Mouse (Mus musculus) neural tube, embryonic 15.5 days (tissue): ENCODE results near the gene Aip. TPM values are rescaled to one million over a fixed set of nuclear protein-coding genes. Genes with fewer than 3 reads are reported as not detected.

Experiments used
- ATAC-seq: fragments of 200-750 bp; cut with Nextera tagmentation; 2 replicates; pipeline ENCODE4 v1.8.0; 2017; ENCODE audit warnings: mild to moderate bottlenecking, moderate TSS enrichment, moderate library complexity; ENCODE audit not compliant: low FRiP score
- H3K27ac ChIP-seq: fragments of 300-500 bp; sonication (generic); replicated peaks from 2 replicates; pipeline ENCODE4 v1.5.1; 2015; ENCODE audit warnings: mild to moderate bottlenecking, inconsistent platforms
- H3K27me3 ChIP-seq: fragments of 300-500 bp; sonication (generic); replicated peaks from 2 replicates; pipeline ENCODE4 v1.6.1; 2015; ENCODE audit warnings: inconsistent platforms
- H3K36me3 ChIP-seq: fragments of 300-500 bp; sonication (generic); 2 replicates; pipeline ENCODE4 v1.6.1; 2015; ENCODE audit warnings: inconsistent platforms
- H3K4me1 ChIP-seq: fragments of 300-500 bp; sonication (generic); 2 replicates; pipeline ENCODE4 v1.6.1; 2015; ENCODE audit warnings: inconsistent platforms
- H3K4me2 ChIP-seq: fragments of 300-500 bp; sonication (generic); 2 replicates; pipeline ENCODE4 v1.6.1; 2015; ENCODE audit warnings: inconsistent platforms, mild to moderate bottlenecking, moderate library complexity
- H3K4me3 ChIP-seq: fragments of 300-500 bp; sonication (generic); replicated peaks from 2 replicates; pipeline ENCODE4 v1.5.1; 2015; ENCODE audit warnings: mild to moderate bottlenecking, inconsistent platforms
- H3K9ac ChIP-seq: fragments of 300-500 bp; sonication (generic); replicated peaks from 2 replicates; pipeline ENCODE4 v1.6.1; 2015; ENCODE audit warnings: mild to moderate bottlenecking, inconsistent platforms
- H3K9me3 ChIP-seq: fragments of 300-500 bp; sonication (generic); replicated peaks from 2 replicates; pipeline ENCODE4 v1.6.1; 2016; ENCODE audit warnings: inconsistent platforms
- WGBS: fragments of 180-500 bp; shearing (Covaris S2); methylation state at CpG from one replicate; pipeline ENCODE4 v1.1.7; 2015; ENCODE audit warnings: mixed read lengths; 5-methylcytosine and 5-hydroxymethylcytosine counted together
- polyA plus RNA-seq: library from polyadenylated mRNA; unstranded; fragments of >200 nt; fragmentation: Nextera tagmentation; extraction: Ambion mirVana; gene quantifications from 2 replicates; pipeline ENCODE4 v1.2.1, GENCODE M21; 2015

Aip gene
- polyA plus RNA-seq, 1 experiment from 2014 or later: 105 TPM

DNA sequence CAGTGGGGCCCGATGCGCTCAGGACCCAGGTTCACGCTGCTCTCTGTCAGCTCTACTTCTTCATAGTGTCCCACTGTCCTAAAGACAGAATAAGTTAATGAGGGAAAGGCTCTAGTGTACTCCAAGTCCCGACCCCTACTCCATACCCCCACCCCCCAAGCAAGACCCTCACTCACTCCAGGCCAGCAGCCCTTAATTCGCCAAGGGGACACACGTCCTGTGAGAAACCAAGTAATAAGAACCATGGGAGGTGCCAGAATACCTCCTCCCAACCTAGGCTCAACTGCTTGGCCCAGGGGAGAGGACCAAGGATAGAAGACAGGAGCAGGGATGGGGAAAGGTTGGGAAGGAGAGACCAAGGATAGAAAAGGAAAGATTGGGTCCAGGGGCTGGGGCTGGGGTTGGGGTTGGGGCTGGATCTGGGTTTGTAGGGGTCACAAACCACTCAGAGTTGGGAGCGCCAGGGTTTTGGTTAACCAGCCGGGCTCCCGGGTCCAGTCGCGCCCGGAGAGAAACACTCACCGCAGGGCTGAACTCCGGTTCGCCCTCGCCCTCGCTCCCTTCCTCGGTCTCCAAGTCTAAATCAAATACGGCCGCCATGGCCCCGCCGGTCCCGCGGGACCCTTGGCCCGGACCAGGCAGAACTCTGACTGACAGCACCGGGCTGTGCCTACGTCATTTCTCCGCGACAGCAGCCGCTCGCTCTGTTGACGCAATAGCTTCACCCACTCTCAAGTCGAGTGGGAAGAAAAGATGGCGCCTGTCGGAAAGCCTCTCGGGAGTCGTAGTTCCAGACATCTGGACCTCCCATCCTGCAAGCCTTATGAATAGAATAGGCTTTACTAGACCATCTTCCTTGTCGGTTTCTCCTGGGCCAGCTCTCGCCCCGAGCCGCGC lies 37.2 kb upstream of the Aip start, which contains the start of gene Rps6kb2:
TSS of gene Rps6kb2 (minus strand) at position 709 of the 897 bp plus-strand sequence.
- Histone ChIP-seq H3K4me3 (peak within 1 kb of the TSS; percentile 59), H3K27ac (peak within 1 kb of the TSS; percentile 88), H3K27me3 (no peaks in the 10 kb centered on the region), H3K4me2 (peak within 1 kb of the TSS; percentile 93), H3K9ac (peak within 1 kb of the TSS; percentile 74), H3K4me1 (peaks cover 23% of the 10 kb centered on the region), H3K9me3 (no peaks in the 10 kb centered on the region), H3K36me3 (peaks cover 36% of the 10 kb centered on the region)
- ATAC-seq: peak; percentile 90
- WGBS: 7% methylated on average over 42 of the region's 42 CpGs

DNA sequence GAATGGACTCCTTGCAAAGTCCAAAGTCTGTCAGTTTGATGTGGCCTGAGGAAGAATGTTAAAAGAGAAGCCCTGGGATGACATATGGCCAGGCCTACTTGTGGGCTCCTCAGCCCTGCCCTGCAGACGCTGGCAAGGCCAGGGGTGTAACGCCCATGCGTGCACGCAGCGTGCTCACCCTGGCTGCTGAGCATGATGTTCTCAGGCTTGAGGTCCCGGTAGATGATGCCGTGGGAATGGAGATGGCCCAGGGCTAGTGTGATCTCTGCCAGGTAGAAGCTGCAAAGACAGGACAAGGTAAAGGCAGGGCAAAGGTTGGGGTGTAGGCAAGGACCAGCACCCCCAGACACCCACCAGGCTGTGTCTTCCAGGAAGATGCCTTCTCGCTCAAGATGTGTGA lies 33.4 kb upstream of the Aip start:
- no peak overlapping the region for H3K27ac ChIP-seq
- H3K4me1 ChIP-seq: peaks cover 22% of the 10 kb centered on the region
- WGBS: 95% methylated on average over 8 of the region's 8 CpGs
- peaks cover 58% of the 10 kb centered on the region for H3K36me3 ChIP-seq
- no peak overlapping the region for H3K4me2 ChIP-seq
- no peaks in the 10 kb centered on the region for H3K9me3 ChIP-seq
- no peak overlapping the region for H3K4me3 ChIP-seq
- no peak for ATAC-seq
- H3K27me3 ChIP-seq: no peaks in the 10 kb centered on the region
- no peak overlapping the region for H3K9ac ChIP-seq

DNA sequence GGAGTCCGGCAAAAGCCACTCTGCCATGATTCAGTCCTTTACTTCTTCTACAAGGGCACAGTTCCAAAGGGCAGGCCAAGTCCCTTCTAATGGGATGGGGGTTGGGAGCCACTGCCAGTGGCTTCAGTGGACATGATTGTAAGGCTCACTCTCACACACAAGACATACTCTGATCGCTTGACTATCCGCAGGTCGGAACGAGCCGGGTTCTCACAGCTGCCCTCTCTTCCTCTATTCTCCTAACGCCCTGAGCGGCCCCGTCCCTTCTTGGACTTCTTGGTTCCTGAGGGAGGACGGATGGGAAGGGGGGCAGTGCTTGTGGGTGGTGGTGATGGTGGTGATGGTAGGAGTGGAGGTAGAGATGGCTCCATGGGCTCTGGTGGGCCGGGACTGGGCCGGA lies 31.1 kb upstream of the Aip start:
- H3K27me3 ChIP-seq: no peaks in the 10 kb centered on the region
- H3K36me3 ChIP-seq: peaks cover 70% of the 10 kb centered on the region
- H3K4me1 ChIP-seq: peaks cover 5% of the 10 kb centered on the region; the same call in 1 of the 2 replicates
- H3K4me3 ChIP-seq: no peak overlapping the region
- H3K27ac ChIP-seq: no peak overlapping the region
- 92% methylated on average over 12 of the region's 12 CpGs for WGBS
- H3K4me2 ChIP-seq: no peak overlapping the region
- H3K9ac ChIP-seq: no peak overlapping the region
- no peak for ATAC-seq
- no peaks in the 10 kb centered on the region for H3K9me3 ChIP-seq

DNA sequence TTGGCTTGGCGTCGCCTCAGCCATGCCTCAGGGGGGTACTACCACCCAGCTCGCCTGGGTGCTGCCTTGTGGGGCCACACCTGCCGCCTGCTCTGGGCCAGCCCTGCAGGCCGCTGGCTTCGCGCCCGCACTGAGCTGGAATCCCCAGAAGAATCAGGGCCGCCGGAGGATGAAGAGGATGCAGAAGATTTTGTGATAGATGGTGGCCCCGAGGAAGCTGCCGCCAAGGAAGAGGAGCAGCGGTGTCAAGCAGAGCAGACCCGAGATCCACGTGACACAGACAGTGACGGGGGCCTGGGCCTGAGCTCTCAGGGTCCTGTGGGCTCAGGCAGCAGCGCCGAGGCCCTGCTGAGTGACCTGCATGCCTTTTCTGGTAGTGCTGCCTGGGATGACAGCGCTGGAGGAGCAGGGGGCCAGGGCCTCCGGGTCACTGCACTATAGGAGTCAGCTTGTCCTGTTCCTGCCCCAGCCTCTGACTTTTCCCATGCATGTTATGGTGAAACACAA lies 30.5 kb upstream of the Aip start:
- Histone ChIP-seq H3K4me2 (no peak overlapping the region), H3K9me3 (no peaks in the 10 kb centered on the region), H3K9ac (no peak overlapping the region), H3K4me3 (no peak overlapping the region), H3K27ac (no peak overlapping the region), H3K4me1 (peaks cover under 1% of the 10 kb centered on the region; the same call in 1 of the 2 replicates), H3K36me3 (peaks cover 63% of the 10 kb centered on the region), H3K27me3 (no peaks in the 10 kb centered on the region)
- 67% methylated on average over 20 of the region's 20 CpGs for WGBS
- no peak for ATAC-seq

DNA sequence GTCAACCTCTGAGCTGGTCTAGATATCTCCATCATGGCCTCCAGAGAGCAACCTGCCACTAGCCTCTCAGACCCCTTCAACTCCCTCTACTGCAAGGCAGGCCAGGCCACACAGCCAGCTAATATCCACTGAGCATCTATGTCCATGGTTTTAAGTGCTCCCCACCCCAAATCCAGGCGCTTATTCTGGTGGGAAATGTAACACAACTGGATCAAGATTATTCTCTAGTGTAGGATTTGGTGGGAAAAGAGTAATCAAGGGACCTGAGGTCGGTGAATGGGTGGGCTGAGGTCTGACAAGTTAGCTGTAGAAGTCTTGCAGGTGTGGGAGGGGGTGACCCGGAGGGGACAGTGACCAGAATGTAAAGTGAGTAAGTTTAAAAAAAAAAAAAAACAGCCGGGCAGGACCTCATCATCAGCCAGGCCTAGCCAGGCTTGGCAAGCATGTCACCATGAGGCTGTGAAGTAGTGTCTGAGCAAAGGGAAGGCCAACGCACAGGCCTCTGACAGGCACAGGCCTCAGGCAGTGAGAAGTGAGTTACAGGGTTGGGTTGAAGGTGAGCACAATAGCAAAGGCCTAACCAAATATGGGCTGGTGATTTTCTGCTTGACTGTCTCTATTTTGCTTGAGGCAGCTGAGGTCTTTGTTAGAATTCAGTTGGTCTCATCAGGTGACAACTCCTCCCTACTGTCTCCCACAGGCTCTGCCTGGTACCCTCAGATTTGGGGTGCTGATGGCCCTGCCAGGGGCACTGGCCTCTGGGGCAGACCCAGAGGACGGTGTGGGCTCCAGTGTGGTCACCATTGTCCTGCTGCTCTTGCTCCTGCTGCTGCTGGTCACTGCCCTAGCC lies 29.8 kb upstream of the Aip start:
- no peak overlapping the region for H3K4me3 ChIP-seq
- H3K9ac ChIP-seq: no peak overlapping the region
- 68% methylated on average over 6 of the region's 6 CpGs for WGBS
- no peak overlapping the region for H3K27ac ChIP-seq
- H3K4me2 ChIP-seq: no peak overlapping the region
- H3K4me1 ChIP-seq: peaks cover 8% of the 10 kb centered on the region; the same call in 1 of the 2 replicates
- peaks cover 63% of the 10 kb centered on the region for H3K36me3 ChIP-seq
- H3K27me3 ChIP-seq: no peaks in the 10 kb centered on the region
- H3K9me3 ChIP-seq: no peaks in the 10 kb centered on the region
- ATAC-seq: no peak

DNA sequence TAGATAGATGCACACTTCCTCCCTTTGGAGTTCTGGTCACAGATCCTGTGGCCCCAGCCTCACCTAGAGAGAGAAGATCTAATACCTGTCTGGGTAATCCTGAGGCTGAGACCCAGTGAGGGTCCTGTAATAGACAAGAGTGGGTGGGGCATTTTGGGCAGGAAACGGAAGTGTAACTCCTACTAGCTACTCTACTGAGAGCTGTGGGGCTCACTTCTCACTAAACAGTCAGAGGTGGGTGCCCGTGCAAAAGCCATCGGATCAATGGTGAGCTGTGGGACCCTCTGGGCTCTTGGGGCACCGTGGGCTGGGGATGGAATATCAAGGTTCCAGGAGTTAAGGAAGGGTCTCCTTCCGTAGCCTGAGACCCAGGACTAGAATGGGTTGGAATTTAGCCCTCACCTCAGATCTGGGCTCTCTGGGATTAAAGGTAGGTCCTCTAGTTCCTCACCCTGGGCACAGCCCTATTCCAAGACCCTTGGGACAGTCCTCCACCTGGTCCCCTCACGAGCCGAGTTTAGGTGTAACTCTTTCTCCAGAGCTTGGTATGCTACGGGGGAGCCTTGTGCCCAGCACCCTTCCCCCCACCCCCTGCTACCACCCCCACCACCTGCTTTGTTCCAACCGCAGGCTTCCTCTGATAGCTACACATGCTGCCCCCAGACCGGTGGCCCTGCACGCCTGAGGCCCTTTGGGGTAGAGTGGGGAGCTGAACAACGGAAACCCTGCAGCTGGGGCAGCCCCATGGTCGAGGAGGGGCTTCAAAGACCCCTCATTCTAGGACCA lies 29.0 kb upstream of the Aip start:
- Histone ChIP-seq H3K36me3 (peaks cover 62% of the 10 kb centered on the region), H3K27me3 (no peaks in the 10 kb centered on the region), H3K4me1 (peaks cover 16% of the 10 kb centered on the region), H3K4me3 (no peak overlapping the region), H3K9me3 (no peaks in the 10 kb centered on the region), H3K4me2 (no peak overlapping the region), H3K27ac (no peak overlapping the region), H3K9ac (no peak overlapping the region)
- 81% methylated on average over 13 of the region's 13 CpGs for WGBS
- ATAC-seq: no peak

DNA sequence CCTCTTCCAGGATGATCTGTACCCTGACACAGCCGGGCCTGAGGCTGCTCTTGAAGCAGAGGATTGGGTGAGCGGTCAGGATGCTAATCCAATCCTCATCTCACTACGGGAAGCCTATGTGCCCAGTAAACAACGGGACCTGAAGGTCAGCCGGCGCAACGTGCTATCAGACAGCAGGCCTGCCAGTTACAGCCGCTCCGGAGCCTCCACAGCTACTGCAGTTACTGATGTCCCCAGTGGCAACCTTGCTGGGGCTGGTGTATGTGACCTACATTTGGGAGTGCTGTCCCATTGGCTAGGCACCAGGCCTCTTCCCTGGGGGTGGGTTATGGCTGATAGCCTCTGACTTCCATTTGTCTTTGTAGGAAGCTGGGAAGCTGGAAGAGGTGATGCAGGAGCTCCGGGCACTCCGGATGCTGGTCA lies 27.6 kb upstream of the Aip start, which contains the start of gene Ptprcap:
TSS of gene Ptprcap (plus strand) at position 373 of the 423 bp plus-strand sequence.
- H3K36me3 ChIP-seq: peaks cover 48% of the 10 kb centered on the region
- no peaks in the 10 kb centered on the region for H3K27me3 ChIP-seq
- WGBS: 74% methylated on average over 11 of the region's 11 CpGs
- H3K4me2 ChIP-seq: no peak within 1 kb of the TSS
- no peak within 1 kb of the TSS for H3K9ac ChIP-seq
- no peak for ATAC-seq
- no peak within 1 kb of the TSS for H3K4me3 ChIP-seq
- peak within 1 kb of the TSS; percentile 3; the same call in 1 of the 2 replicates for H3K27ac ChIP-seq
- peaks cover 25% of the 10 kb centered on the region for H3K4me1 ChIP-seq
- H3K9me3 ChIP-seq: no peaks in the 10 kb centered on the region

DNA sequence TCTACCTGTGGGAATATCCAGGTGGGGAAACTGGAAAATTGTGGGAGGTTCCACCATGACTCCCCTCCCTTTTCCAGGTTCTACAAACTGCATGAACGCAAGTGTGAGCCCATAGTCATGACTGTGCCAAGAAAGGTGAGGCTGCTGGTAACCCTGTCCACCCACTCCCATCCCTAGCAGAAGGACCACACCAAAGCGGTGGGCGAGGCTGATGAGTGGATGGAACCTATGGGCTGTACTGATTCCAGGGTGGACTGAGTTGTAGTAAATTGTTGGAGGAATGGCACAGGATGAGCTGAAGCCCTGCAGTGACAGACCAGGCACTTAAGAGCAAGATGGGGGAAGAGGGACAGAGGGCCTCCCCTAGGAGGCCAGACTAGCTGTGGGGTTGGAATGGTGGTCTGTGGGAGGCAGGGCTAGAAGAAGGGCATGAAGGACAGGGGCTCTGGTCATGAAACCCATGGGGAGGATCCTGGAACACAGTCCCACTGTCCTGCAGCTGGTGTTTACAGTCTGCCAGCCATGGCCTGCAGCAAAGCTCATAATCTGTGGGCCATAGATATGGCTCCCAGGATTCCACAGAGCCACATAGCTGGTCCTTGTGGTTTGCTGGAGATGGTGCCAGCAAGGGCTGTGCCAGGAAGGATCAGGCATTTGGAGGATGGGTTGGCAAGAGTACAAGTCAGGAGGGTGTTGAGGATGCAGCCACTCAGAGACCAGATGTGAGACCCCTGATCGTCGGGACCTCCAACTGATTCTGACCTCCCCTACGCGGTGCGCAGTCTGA lies 27.0 kb upstream of the Aip start:
- no peak for ATAC-seq
- Histone ChIP-seq H3K27me3 (no peaks in the 10 kb centered on the region), H3K4me1 (peaks cover 31% of the 10 kb centered on the region), H3K9ac (no peak overlapping the region), H3K36me3 (peaks cover 42% of the 10 kb centered on the region), H3K9me3 (no peaks in the 10 kb centered on the region), H3K4me2 (no peak overlapping the region), H3K27ac (peak overlapping the region; percentile 3; the same call in 1 of the 2 replicates), H3K4me3 (no peak overlapping the region)
- 93% methylated on average over 8 of the region's 8 CpGs for WGBS

DNA sequence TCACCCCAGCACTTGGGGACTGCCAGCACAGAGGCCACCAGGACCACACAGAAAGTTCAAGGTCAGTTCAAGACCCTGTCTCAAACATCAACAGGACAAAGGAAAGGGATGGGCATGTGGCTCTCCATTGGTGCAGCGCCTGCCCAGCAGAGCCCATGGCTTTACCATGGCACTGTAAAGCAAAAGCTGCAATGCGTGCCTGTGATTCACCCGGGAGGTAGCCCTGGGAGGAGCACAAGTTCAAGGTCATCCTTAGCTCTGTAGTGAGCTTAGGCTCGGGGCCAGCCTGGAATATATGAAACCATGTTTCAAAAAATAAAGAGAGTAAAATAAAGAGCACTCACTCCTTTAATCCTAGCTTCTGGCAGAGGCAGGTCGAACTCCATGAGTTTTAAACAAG lies 26.2 kb upstream of the Aip start:
- H3K27me3 ChIP-seq: no peaks in the 10 kb centered on the region
- peaks cover 32% of the 10 kb centered on the region for H3K4me1 ChIP-seq
- WGBS: 87% methylated on average over 5 of the region's 5 CpGs

DNA sequence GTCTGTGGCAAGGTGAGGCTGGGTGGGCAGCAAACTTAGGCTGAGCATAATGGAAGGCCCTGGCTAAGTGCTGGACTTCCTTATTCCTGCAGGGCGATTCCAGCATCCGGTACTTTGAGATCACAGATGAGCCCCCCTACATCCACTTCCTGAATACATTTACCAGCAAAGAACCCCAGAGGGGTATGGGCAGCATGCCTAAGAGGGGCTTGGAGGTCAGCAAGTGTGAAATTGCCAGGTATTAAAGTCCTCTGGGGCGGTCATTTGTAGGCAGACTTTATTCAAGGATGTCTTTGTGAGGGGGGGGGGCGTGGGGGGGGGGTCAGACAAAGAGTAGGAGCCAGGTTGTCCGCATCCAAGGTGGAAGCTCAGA lies 25.8 kb upstream of the Aip start:
- Histone ChIP-seq H3K4me1 (peaks cover 32% of the 10 kb centered on the region), H3K9me3 (no peaks in the 10 kb centered on the region), H3K36me3 (peaks cover 30% of the 10 kb centered on the region)

More for the DNA sequence above, 26.2 kb upstream of the Aip start:
- H3K9ac ChIP-seq: no peak overlapping the region
- no peak overlapping the region for H3K27ac ChIP-seq
- peaks cover 34% of the 10 kb centered on the region for H3K36me3 ChIP-seq
- H3K4me2 ChIP-seq: no peak overlapping the region
- no peak overlapping the region for H3K4me3 ChIP-seq
- ATAC-seq: no peak
- no peaks in the 10 kb centered on the region for H3K9me3 ChIP-seq

More for the DNA sequence above, 25.8 kb upstream of the Aip start:
- H3K4me3 ChIP-seq: no peak overlapping the region
- no peak overlapping the region for H3K27ac ChIP-seq
- no peak overlapping the region for H3K9ac ChIP-seq
- WGBS: 73% methylated on average over 5 of the region's 5 CpGs
- ATAC-seq: no peak
- H3K27me3 ChIP-seq: no peaks in the 10 kb centered on the region
- H3K4me2 ChIP-seq: no peak overlapping the region
